Mouse (Mus musculus) midbrain, embryonic 11.5 days (tissue): ENCODE measurements at regions not wholly inside any gene's neighbourhood (a gene's known extent, or its start where the extent isn't known, plus 50 kb on each side); places are given as distances from the start of the nearest gene placed in this dataset.
A peak's percentile ranks its signal among the peaks of the same experiment; 100 is the strongest.

ENCODE experiments used
- ATAC-seq: fragments of 200-750 bp; cut with Nextera tagmentation; 2 replicates; pipeline ENCODE4 v1.8.0; 2017; ENCODE audit warnings: moderate TSS enrichment, moderate library complexity; ENCODE audit not compliant: low FRiP score
- DNase-seq: peaks from one replicate; pipeline ENCODE4 v3.0.0; 2015; ENCODE audit warnings: low spot score; ENCODE audit errors: missing footprints
- H3K27ac ChIP-seq: fragments of 300-500 bp; sonication (generic); 2 replicates; pipeline ENCODE4 v1.5.1; 2014; ENCODE audit warnings: low read depth, low read length
- H3K27me3 ChIP-seq: fragments of 300-500 bp; sonication (generic); 2 replicates; pipeline ENCODE4 v1.6.1; 2014; ENCODE audit warnings: mild to moderate bottlenecking, low read length, moderate library complexity, mixed read lengths; ENCODE audit not compliant: control insufficient read depth, insufficient read depth
- H3K36me3 ChIP-seq: fragments of 300-500 bp; sonication (generic); 2 replicates; pipeline ENCODE4 v1.6.1; 2014; ENCODE audit warnings: mild to moderate bottlenecking, low read length, moderate library complexity, mixed read lengths; ENCODE audit not compliant: control insufficient read depth, insufficient read depth
- H3K4me1 ChIP-seq: fragments of 300-500 bp; sonication (generic); 2 replicates; pipeline ENCODE4 v1.6.1; 2014; ENCODE audit warnings: low read length; ENCODE audit not compliant: control insufficient read depth, insufficient read depth
- H3K4me2 ChIP-seq: fragments of 300-500 bp; sonication (generic); 2 replicates; pipeline ENCODE4 v1.6.1; 2014; ENCODE audit warnings: mild to moderate bottlenecking, moderate library complexity
- H3K4me3 ChIP-seq: fragments of 300-500 bp; sonication (generic); 2 replicates; pipeline ENCODE4 v1.5.1; 2014; ENCODE audit warnings: low read depth, low read length
- H3K9ac ChIP-seq: fragments of 300-500 bp; sonication (generic); 2 replicates; pipeline ENCODE4 v1.6.1; 2014; ENCODE audit warnings: low read length
- H3K9me3 ChIP-seq: fragments of 300-500 bp; sonication (generic); 2 replicates; pipeline ENCODE4 v1.6.1; 2016; ENCODE audit warnings: low read length; ENCODE audit not compliant: control insufficient read depth
- WGBS: fragments of 180-500 bp; shearing (Covaris S2); extraction: QIAGEN DNeasy Blood & Tissue Kit; methylation state at CpG from one replicate; pipeline ENCODE4 v1.1.7; 2014; 5-methylcytosine and 5-hydroxymethylcytosine counted together

DNA sequence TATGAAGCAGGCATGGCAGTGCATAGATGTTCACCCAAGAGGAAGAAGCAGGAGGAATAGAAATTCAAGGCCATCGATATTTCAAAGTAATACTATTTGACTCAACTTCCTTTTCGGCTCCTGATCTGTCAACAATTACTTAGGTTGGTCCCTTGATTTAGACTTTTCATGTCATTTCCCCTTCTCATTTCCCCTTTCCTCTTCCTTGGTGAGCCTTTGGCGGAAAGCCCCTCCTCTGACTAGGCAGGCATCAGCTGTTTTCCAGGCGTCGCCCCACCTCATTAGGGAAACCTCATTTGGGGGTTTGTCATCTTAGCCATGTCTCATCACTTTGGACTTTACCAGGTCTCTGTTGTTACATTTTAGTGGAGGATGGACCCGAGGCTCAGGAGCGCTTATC is 191.0 kb upstream of the Jarid2 start:
- DNase-seq (peak; percentile 72), ATAC-seq (no peak)
- WGBS = 91% methylated on average over 7 of the region's 7 CpGs
- no peaks in the 10 kb centered on the region for H3K4me1 ChIP-seq
- H3K27ac ChIP-seq = no peak overlapping the region
- H3K4me2 ChIP-seq = no peak overlapping the region
- H3K36me3 ChIP-seq = no peaks in the 10 kb centered on the region
- no peak overlapping the region for H3K4me3 ChIP-seq
- H3K27me3 ChIP-seq = no peaks in the 10 kb centered on the region
- H3K9ac ChIP-seq = no peak overlapping the region
- H3K9me3 ChIP-seq = no peaks in the 10 kb centered on the region

DNA sequence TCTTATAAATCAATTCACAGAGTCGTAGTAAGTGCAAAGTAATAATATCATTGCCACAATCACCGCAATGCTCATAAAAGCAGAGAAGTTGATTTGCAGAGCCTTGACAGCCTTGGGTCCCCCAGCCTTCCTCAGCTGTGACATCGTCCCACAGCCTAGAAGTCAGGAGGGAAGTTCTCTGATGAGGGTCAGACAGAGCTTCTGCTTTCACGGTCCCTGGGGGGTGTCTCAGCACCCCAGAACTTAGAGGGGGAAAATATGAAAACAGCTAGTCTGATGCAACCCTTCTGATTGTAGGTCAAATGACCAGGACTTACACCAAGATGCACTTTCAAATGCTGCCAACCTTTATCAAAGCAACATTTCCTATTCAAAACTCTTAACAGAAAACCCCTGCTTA is 188.9 kb upstream of the Jarid2 start:
- no peak for DNase-seq
- no peak for ATAC-seq
- Histone ChIP-seq H3K4me2 (no peak overlapping the region), H3K9me3 (no peaks in the 10 kb centered on the region), H3K4me3 (no peak overlapping the region), H3K4me1 (no peaks in the 10 kb centered on the region), H3K27ac (no peak overlapping the region), H3K27me3 (no peaks in the 10 kb centered on the region), H3K9ac (no peak overlapping the region), H3K36me3 (no peaks in the 10 kb centered on the region)
- WGBS = 92% methylated on average over 4 of the region's 4 CpGs

DNA sequence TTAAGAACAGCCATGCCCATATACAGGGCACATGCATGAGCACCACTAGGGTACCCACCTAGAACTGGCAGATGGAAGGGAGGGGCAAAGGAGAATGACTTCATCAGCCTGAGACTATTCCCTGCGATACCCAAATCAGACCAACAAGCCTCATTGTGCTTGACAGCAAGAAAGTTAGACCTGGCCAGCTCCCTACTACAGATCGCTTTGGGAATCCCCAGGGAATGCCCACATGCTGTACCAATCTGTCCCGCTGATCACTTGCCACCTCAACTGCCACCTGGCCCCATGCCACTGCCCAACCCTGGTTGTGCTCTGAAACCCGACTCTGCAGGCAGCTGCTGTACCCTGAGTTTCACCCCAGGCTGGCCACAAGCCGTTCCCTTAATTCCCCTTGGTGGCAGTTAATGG is 188.0 kb upstream of the Jarid2 start:
- Histone ChIP-seq H3K27ac (no peak overlapping the region), H3K4me3 (no peak overlapping the region), H3K27me3 (no peaks in the 10 kb centered on the region), H3K9ac (no peak overlapping the region), H3K36me3 (no peaks in the 10 kb centered on the region), H3K4me1 (no peaks in the 10 kb centered on the region), H3K4me2 (no peak overlapping the region), H3K9me3 (no peaks in the 10 kb centered on the region)
- ATAC-seq (no peak), DNase-seq (peak; percentile 67)
- WGBS = 85% methylated on average over 5 of the region's 5 CpGs

DNA sequence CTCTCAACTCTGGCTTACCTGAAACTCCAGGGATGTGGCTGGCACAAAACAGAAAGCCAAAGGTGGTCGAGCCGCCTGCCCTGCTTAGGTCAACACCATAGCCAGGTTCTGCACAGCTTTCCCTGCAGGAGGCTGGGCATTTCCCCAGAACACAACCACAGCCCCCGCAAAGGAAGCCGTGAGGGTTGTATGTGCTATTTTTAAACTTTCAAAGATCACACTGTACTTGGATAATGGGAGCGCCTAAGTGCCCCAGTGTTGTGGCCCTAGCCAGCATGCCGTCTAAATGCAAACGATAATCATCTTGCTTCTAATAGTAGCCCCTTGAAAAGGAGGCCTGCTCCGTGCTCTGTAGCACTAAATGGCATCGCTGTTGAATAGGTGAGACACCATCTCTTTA is 184.5 kb upstream of the Jarid2 start:
- 86% methylated on average over 9 of the region's 9 CpGs for WGBS
- no peak overlapping the region for H3K4me3 ChIP-seq

GRCm38 (mm10) chr13:44546289-44546688 is 183.0 kb upstream of the Jarid2 start:
- ATAC-seq = no peak
- Histone ChIP-seq H3K9ac (no peak overlapping the region), H3K27me3 (no peaks in the 10 kb centered on the region), H3K36me3 (no peaks in the 10 kb centered on the region), H3K4me1 (no peaks in the 10 kb centered on the region), H3K4me2 (no peak overlapping the region), H3K9me3 (no peaks in the 10 kb centered on the region), H3K4me3 (no peak overlapping the region), H3K27ac (no peak overlapping the region)
- DNase-seq = peak; percentile 56
- WGBS = 95% methylated on average over 2 of the region's 2 CpGs

More for the DNA sequence above, 184.5 kb upstream of the Jarid2 start:
- Histone ChIP-seq H3K4me2 (no peak overlapping the region), H3K36me3 (no peaks in the 10 kb centered on the region), H3K4me1 (no peaks in the 10 kb centered on the region), H3K9ac (no peak overlapping the region), H3K27me3 (no peaks in the 10 kb centered on the region), H3K27ac (no peak overlapping the region), H3K9me3 (no peaks in the 10 kb centered on the region)
- ATAC-seq = no peak
- peak; percentile 51 for DNase-seq

DNA sequence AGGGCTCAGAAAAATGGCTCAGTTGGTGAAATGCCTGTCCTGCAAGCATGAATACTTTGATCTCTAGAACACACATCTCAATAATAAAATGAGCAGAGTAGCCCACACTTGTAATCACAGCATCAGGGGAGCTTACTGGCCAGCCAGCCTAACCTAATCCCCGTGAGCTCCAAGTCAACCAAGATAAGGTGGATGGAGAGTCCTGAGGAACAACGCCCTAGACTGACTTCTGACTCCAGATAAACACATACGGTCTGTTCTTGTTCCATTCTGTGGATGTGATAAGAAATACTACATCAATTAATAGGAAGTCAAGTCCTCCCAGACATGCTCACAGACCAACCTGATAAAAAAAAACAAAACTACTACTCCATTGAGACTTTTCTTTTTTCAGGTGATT is 180.4 kb upstream of the Jarid2 start:
- peak; percentile 8 for DNase-seq
- no peaks in the 10 kb centered on the region for H3K9me3 ChIP-seq
- no peaks in the 10 kb centered on the region for H3K27me3 ChIP-seq
- ATAC-seq = no peak
- H3K9ac ChIP-seq = no peak overlapping the region
- no peak overlapping the region for H3K4me3 ChIP-seq
- 93% methylated on average over 3 of the region's 3 CpGs for WGBS
- no peak overlapping the region for H3K27ac ChIP-seq
- no peaks in the 10 kb centered on the region for H3K36me3 ChIP-seq
- H3K4me2 ChIP-seq = no peak overlapping the region
- no peaks in the 10 kb centered on the region for H3K4me1 ChIP-seq

DNA sequence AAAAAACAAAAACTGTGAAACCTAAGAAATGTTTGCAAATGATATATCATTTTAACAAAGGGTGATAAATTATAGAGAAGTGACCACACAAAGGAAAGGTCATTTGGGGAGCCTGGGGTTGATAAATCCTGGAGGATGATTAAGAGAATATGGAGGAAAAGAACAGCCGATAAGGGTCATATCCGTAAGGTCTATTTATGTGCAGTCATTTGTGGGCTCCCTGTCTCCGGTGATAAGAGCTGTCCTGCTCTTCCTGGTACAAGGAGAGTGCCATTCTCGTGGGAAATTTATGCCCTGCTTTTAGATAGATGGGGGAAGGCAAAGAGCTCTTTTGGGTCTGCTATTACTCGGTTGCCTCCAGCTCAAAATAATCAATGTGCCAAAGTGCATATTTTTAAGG is 175.9 kb upstream of the Jarid2 start:
- H3K27me3 ChIP-seq = no peaks in the 10 kb centered on the region
- no peaks in the 10 kb centered on the region for H3K36me3 ChIP-seq
- DNase-seq (peak; percentile 57), ATAC-seq (no peak)
- no peak overlapping the region for H3K9ac ChIP-seq
- no peaks in the 10 kb centered on the region for H3K4me1 ChIP-seq
- no peak overlapping the region for H3K27ac ChIP-seq
- no peak overlapping the region for H3K4me2 ChIP-seq
- H3K4me3 ChIP-seq = no peak overlapping the region
- 89% methylated on average over 5 of the region's 5 CpGs for WGBS
- H3K9me3 ChIP-seq = no peaks in the 10 kb centered on the region

DNA sequence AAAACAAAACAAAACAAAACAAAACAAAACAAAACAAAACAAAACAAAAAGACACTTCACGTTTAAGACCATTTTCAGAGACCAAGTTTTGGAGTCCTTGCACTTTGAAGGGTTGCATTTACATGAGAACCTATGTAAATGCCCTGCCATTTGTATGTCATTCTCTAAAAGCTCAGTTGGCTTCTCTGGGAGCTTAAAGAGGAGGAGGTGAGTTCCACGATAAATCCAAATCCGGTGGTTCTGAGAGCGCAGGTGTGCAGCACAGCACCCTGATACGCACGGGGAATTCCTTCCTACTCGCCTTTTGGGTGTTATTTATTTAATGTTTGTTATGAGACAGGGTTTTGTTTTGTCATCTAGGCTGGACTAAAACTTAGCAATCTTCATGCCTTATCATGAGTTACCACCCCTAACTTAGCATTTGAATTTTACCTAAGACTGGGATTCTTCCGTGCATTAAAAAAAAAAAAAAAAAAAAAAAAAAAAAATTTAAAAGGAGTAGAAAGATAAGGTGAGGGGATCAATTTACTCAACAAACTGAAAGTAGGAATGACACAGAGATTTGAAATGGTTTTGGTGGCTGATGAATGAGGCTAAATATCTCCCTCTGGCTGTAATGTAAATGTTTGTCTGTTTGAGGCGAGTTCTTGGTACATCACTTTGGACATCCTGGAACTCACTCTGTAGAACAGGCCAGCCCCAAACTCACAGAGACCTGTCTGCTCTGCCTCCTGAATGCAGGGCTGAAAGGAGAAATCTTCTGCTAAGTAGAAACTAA is 174.4 kb upstream of the Jarid2 start:
- 78% methylated on average over 9 of the region's 9 CpGs for WGBS
- no peak overlapping the region for H3K4me3 ChIP-seq
- H3K27ac ChIP-seq = no peak overlapping the region
- no peak overlapping the region for H3K9ac ChIP-seq
- no peak for ATAC-seq
- H3K27me3 ChIP-seq = no peaks in the 10 kb centered on the region
- H3K36me3 ChIP-seq = no peaks in the 10 kb centered on the region
- H3K9me3 ChIP-seq = no peaks in the 10 kb centered on the region
- H3K4me2 ChIP-seq = no peak overlapping the region
- no peaks in the 10 kb centered on the region for H3K4me1 ChIP-seq
- DNase-seq = peak; percentile 80

GRCm38 (mm10) chr13:44555979-44556378 is 173.3 kb upstream of the Jarid2 start:
- Histone ChIP-seq H3K9me3 (no peaks in the 10 kb centered on the region), H3K27me3 (no peaks in the 10 kb centered on the region)

More at GRCm38 (mm10) chr13:44555979-44556378, 173.3 kb upstream of the Jarid2 start:
- ATAC-seq (no peak), DNase-seq (peak; percentile 70)
- Histone ChIP-seq H3K27ac (no peak overlapping the region), H3K9ac (no peak overlapping the region), H3K36me3 (no peaks in the 10 kb centered on the region), H3K4me2 (no peak overlapping the region), H3K4me1 (no peaks in the 10 kb centered on the region), H3K4me3 (no peak overlapping the region)
- 83% methylated on average over 6 of the region's 6 CpGs for WGBS
